Mouse (Mus musculus) midbrain, embryonic 11.5 days (tissue): ENCODE results near the gene Aqr. TPM values are rescaled to one million over a fixed set of nuclear protein-coding genes. Genes with fewer than 3 reads are reported as not detected.

Experiments
- ATAC-seq: fragments of 200-750 bp; cut with Nextera tagmentation; 2 replicates; pipeline ENCODE4 v1.8.0; 2017; ENCODE audit warnings: moderate TSS enrichment, moderate library complexity; ENCODE audit not compliant: low FRiP score
- DNase-seq: peaks from one replicate; pipeline ENCODE4 v3.0.0; 2015; ENCODE audit warnings: low spot score; ENCODE audit errors: missing footprints
- H3K27ac ChIP-seq: fragments of 300-500 bp; sonication (generic); 2 replicates; pipeline ENCODE4 v1.5.1; 2014; ENCODE audit warnings: low read depth, low read length
- H3K27me3 ChIP-seq: fragments of 300-500 bp; sonication (generic); 2 replicates; pipeline ENCODE4 v1.6.1; 2014; ENCODE audit warnings: mild to moderate bottlenecking, low read length, moderate library complexity, mixed read lengths; ENCODE audit not compliant: control insufficient read depth, insufficient read depth
- H3K36me3 ChIP-seq: fragments of 300-500 bp; sonication (generic); 2 replicates; pipeline ENCODE4 v1.6.1; 2014; ENCODE audit warnings: mild to moderate bottlenecking, low read length, moderate library complexity, mixed read lengths; ENCODE audit not compliant: control insufficient read depth, insufficient read depth
- H3K4me1 ChIP-seq: fragments of 300-500 bp; sonication (generic); 2 replicates; pipeline ENCODE4 v1.6.1; 2014; ENCODE audit warnings: low read length; ENCODE audit not compliant: control insufficient read depth, insufficient read depth
- H3K4me2 ChIP-seq: fragments of 300-500 bp; sonication (generic); 2 replicates; pipeline ENCODE4 v1.6.1; 2014; ENCODE audit warnings: mild to moderate bottlenecking, moderate library complexity
- H3K4me3 ChIP-seq: fragments of 300-500 bp; sonication (generic); 2 replicates; pipeline ENCODE4 v1.5.1; 2014; ENCODE audit warnings: low read depth, low read length
- H3K9ac ChIP-seq: fragments of 300-500 bp; sonication (generic); 2 replicates; pipeline ENCODE4 v1.6.1; 2014; ENCODE audit warnings: low read length
- H3K9me3 ChIP-seq: fragments of 300-500 bp; sonication (generic); 2 replicates; pipeline ENCODE4 v1.6.1; 2016; ENCODE audit warnings: low read length; ENCODE audit not compliant: control insufficient read depth
- WGBS: fragments of 180-500 bp; shearing (Covaris S2); extraction: QIAGEN DNeasy Blood & Tissue Kit; methylation state at CpG from one replicate; pipeline ENCODE4 v1.1.7; 2014; 5-methylcytosine and 5-hydroxymethylcytosine counted together
- polyA plus RNA-seq: library from polyadenylated mRNA; unstranded; fragments of >200 nt; fragmentation: Nextera tagmentation; extraction: Ambion mirVana; gene quantifications from 2 replicates; pipeline ENCODE4 v1.2.1, GENCODE M21; 2014

The Aqr gene
- polyA plus RNA-seq, 1 experiment from 2014 or later = 65.5 TPM

GRCm38 (mm10) chr2:114146864-114147458 is 39.9 kb downstream of the Aqr start:
- H3K27ac ChIP-seq = no peak overlapping the region
- H3K4me2 ChIP-seq = no peak overlapping the region
- H3K4me3 ChIP-seq = no peak overlapping the region
- 93% methylated on average over 15 of the region's 15 CpGs for WGBS
- peaks cover 16% of the 10 kb centered on the region for H3K36me3 ChIP-seq
- DNase-seq = no peak
- no peak overlapping the region for H3K9ac ChIP-seq
- H3K4me1 ChIP-seq = no peaks in the 10 kb centered on the region
- no peaks in the 10 kb centered on the region for H3K27me3 ChIP-seq
- ATAC-seq = no peak
- H3K9me3 ChIP-seq = no peaks in the 10 kb centered on the region

DNA sequence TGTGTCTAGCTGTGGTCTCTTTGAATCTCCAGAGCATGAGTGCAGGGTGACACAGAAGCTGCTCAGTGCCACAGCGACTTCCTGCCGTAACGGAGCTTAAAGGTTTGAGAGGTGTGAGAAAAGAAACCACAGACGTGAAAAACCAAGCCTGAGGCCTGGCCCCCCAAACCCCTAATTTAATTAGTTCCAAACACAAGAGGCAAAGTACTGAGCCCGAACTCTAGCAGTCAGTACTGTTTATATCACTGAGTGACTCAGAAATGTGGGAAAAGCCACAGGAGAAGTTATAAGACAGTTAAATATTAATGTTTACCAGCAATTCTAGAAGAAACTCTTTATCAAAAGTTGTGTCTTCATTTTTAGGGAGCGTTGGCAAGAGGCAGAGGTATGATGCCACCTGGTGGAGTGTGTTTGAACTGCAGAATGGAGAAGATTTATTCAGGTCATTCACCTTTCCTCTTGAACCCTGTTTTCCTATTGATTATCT is 41.5 kb downstream of the Aqr start:
- Histone ChIP-seq H3K4me2 (no peak overlapping the region), H3K4me1 (no peaks in the 10 kb centered on the region), H3K9me3 (no peaks in the 10 kb centered on the region), H3K27ac (no peak overlapping the region), H3K9ac (no peak overlapping the region), H3K36me3 (peaks cover 21% of the 10 kb centered on the region), H3K4me3 (no peak overlapping the region), H3K27me3 (no peaks in the 10 kb centered on the region)
- DNase-seq (peak; percentile 91), ATAC-seq (no peak)
- WGBS = 88% methylated on average over 6 of the region's 6 CpGs

DNA sequence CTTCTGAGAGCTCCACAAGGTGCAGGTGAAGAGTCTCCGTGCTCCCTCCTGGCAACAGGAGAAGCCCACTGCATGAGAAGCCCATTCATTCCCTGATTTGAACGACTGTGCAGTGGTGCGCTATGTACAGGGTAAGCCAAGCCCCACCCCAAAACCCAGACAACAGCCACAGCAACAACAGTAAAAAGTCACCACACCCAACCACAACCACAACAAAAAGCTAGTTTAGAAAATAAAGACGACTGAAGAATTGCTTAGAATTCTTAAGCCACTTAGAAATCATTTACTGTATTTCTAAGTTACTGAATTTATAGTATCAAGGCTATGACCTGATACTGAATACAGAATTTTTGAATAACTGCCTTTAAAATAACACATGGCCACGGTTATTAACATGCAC is 41.9 kb downstream of the Aqr start:
- H3K36me3 ChIP-seq = peaks cover 22% of the 10 kb centered on the region

DNA sequence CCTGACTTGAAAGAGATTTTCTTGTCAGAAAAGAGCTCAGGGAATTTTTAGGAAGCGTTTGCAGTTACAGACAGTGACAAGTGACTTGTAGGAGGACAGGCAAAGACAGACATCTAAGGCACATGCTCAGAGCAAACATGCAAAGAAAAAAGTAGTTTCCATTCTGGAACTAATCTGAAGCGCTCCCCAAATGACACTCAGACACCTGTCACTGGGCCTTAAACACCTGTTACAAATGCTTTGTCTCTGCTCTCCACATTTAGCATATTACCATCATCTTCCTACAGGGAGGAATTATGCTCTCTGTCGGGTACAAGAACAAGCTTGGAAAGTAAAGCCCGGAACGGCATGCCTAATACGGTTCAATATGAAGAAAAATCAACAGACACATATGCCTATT is 43.0 kb downstream of the Aqr start:
- 95% methylated on average over 6 of the region's 6 CpGs for WGBS
- Histone ChIP-seq H3K4me2 (no peak overlapping the region), H3K4me1 (no peaks in the 10 kb centered on the region), H3K36me3 (peaks cover 22% of the 10 kb centered on the region), H3K27me3 (no peaks in the 10 kb centered on the region), H3K27ac (no peak overlapping the region), H3K9me3 (no peaks in the 10 kb centered on the region), H3K9ac (no peak overlapping the region), H3K4me3 (no peak overlapping the region)
- no peak for ATAC-seq
- no peak for DNase-seq

More for the DNA sequence above, 41.9 kb downstream of the Aqr start:
- ATAC-seq = no peak
- H3K4me1 ChIP-seq = no peaks in the 10 kb centered on the region
- no peak overlapping the region for H3K4me2 ChIP-seq
- no peak for DNase-seq
- H3K9ac ChIP-seq = no peak overlapping the region
- WGBS = 93% methylated on average over 5 of the region's 5 CpGs
- H3K4me3 ChIP-seq = no peak overlapping the region
- no peaks in the 10 kb centered on the region for H3K9me3 ChIP-seq
- H3K27me3 ChIP-seq = no peaks in the 10 kb centered on the region
- H3K27ac ChIP-seq = no peak overlapping the region

GRCm38 (mm10) chr2:114136755-114137154 is 50.1 kb downstream of the Aqr start:
- DNase-seq (no peak), ATAC-seq (no peak)
- H3K36me3 ChIP-seq = peaks cover 9% of the 10 kb centered on the region
- no peaks in the 10 kb centered on the region for H3K27me3 ChIP-seq
- H3K9me3 ChIP-seq = no peaks in the 10 kb centered on the region
- no peak overlapping the region for H3K4me2 ChIP-seq
- no peak overlapping the region for H3K27ac ChIP-seq
- H3K9ac ChIP-seq = no peak overlapping the region
- H3K4me3 ChIP-seq = no peak overlapping the region
- no peaks in the 10 kb centered on the region for H3K4me1 ChIP-seq
- 92% methylated on average over 9 of the region's 9 CpGs for WGBS

- peaks cover 8% of the 10 kb centered on the region for H3K36me3 ChIP-seq
- H3K27ac ChIP-seq = no peak overlapping the region
- no peaks in the 10 kb centered on the region for H3K27me3 ChIP-seq
- no peak overlapping the region for H3K4me3 ChIP-seq
- no peaks in the 10 kb centered on the region for H3K9me3 ChIP-seq
- 90% methylated on average over 2 of the region's 2 CpGs for WGBS
- H3K4me1 ChIP-seq = no peaks in the 10 kb centered on the region
- no peak overlapping the region for H3K4me2 ChIP-seq
- no peak for DNase-seq
- no peak for ATAC-seq
- no peak overlapping the region for H3K9ac ChIP-seq
Observed at GRCm38 (mm10) chr2:114135777-114136176, 51.0 kb downstream of the Aqr start.

DNA sequence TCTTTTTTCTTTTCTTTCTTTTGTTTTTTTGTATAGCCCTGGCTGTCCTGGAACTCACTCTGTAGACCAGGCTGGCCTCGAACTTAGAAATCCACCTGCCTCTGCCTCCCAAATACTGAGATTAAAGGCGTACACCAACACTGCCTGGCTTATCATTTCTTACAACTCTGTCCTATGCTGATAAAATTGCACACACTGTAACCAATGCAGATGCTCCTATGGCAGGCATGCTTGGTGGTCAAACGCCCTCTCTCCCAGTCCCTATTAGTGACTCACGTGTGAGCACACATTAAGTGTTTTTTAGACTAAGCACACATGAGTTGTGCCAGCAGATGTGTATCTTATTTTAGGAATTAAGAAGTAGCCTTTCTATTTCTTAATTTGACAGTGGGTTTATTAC is 53.5 kb downstream of the Aqr start:
- DNase-seq (no peak), ATAC-seq (no peak)
- no peaks in the 10 kb centered on the region for H3K9me3 ChIP-seq
- H3K27ac ChIP-seq = no peak overlapping the region
- no peak overlapping the region for H3K4me2 ChIP-seq
- H3K9ac ChIP-seq = no peak overlapping the region
- 95% methylated on average over 4 of the region's 4 CpGs for WGBS
- no peaks in the 10 kb centered on the region; the same call in none of the 2 replicates for H3K36me3 ChIP-seq
- H3K4me3 ChIP-seq = no peak overlapping the region
- no peaks in the 10 kb centered on the region for H3K27me3 ChIP-seq
- H3K4me1 ChIP-seq = no peaks in the 10 kb centered on the region

DNA sequence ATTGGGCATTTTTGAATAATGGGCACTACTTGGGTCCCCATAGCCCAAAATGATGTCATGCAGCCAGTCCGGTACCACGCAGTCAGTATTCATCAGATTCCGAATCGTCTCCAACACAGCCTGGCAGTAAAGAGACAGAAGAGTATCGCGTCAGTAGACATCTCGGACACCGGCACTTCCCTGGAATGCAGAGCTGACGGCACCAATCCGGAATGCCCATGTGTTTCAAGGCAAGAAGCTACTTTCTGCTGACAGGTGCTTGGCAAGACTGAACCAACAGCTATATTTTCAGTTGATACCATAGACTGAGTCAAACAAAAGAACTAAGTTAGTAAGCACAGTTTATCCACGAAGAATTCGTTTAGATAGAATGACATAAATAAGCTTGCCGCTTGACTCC is 56.2 kb downstream of the Aqr start:
- no peaks in the 10 kb centered on the region for H3K4me1 ChIP-seq
- no peak overlapping the region for H3K27ac ChIP-seq
- ATAC-seq (no peak), DNase-seq (no peak)
- H3K9ac ChIP-seq = no peak overlapping the region
- H3K27me3 ChIP-seq = no peaks in the 10 kb centered on the region
- WGBS = 96% methylated on average over 13 of the region's 13 CpGs
- peaks cover 6% of the 10 kb centered on the region for H3K36me3 ChIP-seq
- no peak overlapping the region for H3K4me2 ChIP-seq
- H3K4me3 ChIP-seq = no peak overlapping the region
- H3K9me3 ChIP-seq = no peaks in the 10 kb centered on the region

- ATAC-seq (no peak), DNase-seq (no peak)
- H3K4me3 ChIP-seq = no peak overlapping the region
- H3K4me1 ChIP-seq = no peaks in the 10 kb centered on the region
- no peaks in the 10 kb centered on the region for H3K9me3 ChIP-seq
- no peak overlapping the region for H3K9ac ChIP-seq
- no peak overlapping the region for H3K27ac ChIP-seq
- H3K4me2 ChIP-seq = no peak overlapping the region
- peaks cover 13% of the 10 kb centered on the region; the same call in 1 of the 2 replicates for H3K36me3 ChIP-seq
- no peaks in the 10 kb centered on the region for H3K27me3 ChIP-seq
- 95% methylated on average over 4 of the region's 4 CpGs for WGBS
Observed at GRCm38 (mm10) chr2:114123304-114123703, 63.5 kb downstream of the Aqr start.
